Mouse (Mus musculus): Measurements from ENCODE around the gene Flvcr2.

DNA sequence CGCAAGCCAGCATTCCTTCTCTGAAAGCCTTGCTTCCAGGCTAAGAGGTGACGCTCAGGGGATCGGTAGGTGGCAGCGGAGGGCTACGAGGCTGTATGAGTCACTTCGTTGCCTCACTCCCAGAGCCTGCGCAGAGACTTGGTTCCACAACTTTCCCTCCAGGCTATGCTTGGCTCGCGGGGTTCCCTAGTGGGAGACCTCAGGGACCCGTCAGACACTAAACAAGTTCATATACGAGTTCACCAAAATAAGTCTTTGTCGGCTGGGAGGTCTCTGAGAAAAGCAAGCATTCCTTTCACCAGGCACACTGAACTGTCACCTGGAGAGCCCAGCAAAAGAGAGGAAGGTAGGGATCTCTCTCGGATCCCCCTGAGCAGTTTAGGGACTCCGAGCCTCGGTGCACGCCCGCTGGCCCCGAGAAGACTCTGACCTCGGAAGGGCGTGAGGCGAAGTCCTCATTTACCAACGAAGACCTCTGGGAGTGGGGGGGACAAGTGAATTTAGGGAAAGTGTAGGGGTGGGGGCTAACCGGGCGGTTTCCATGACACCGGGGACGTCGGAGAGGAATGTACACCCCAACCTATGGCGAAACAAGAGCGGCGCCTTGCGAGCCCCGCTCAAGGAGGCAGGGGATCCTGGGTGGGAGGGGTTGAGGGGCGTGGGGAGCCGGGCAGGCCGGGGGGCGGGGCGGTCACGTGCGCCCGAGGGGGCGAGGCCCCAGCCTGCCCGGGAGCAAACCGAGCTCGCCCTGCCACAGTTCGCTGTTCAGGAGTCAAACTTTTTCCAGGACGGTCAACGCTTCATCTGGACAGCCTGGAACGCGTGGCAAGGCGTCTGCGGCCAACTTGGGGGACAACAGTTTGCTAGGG, at the start of gene Flvcr2:
- peak; percentile 12 for TF ChIP-seq POLR2A (IDR thresholded peaks at IDR 0.05; ENCODE audit: insufficient read length, low read depth)
- TF ChIP-seq E2F4 (IDR thresholded peaks at IDR 0.05; ENCODE audit: insufficient read depth), result no peak
- no peak for TF ChIP-seq TCF12 (IDR thresholded peaks at IDR 0.05; ENCODE audit: insufficient read depth, poor library complexity, severe bottlenecking)
- TF ChIP-seq MAX (IDR thresholded peaks at IDR 0.05; ENCODE audit: low read depth), result no peak
- TF ChIP-seq REST (IDR thresholded peaks at IDR 0.05; ENCODE audit: insufficient read depth, insufficient read length), result no peak
- TF ChIP-seq MYOG (IDR thresholded peaks at IDR 0.05; ENCODE audit: control insufficient read depth in 1 of 3, insufficient read depth in 1 of 3, insufficient read length in 2 of 3, low read depth in 2 of 3), result peak in 1 of 3 experiments; percentile 5
- no peak for TF ChIP-seq CEBPB (IDR thresholded peaks at IDR 0.05; ENCODE audit: insufficient read depth, poor library complexity, severe bottlenecking)
